Mouse (Mus musculus): ENCODE measurements at regions not wholly inside any gene's neighbourhood (a gene's known extent, or its start where the extent isn't known, plus 50 kb on each side); places are given as distances from the start of the nearest gene placed in this dataset.

DNA sequence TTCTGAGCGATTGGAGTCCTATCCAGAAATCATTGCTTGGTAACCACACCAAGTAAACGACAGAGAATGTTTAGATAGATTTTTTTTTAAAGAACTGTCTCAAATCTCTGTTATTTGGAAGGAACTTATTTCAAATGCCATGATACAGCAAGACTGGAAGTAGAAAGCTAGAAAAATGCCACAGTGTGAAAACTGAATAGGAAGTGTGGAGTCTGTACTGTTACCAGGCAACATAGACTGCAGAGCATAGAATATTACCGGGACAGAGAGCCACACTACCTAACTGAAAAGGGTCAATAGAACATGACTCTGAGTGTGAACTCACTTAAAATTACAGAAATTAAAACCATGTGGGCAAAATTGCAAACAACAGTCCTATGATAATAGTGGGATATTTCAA lies 52.4 kb upstream of the Adcy1 start:
- H3K36me3 ChIP-seq (ENCODE audit: control insufficient read depth, insufficient read depth), result no peaks in the 10 kb centered on the region
- H3K27ac ChIP-seq (ENCODE audit: low read depth, low read length), result no peak overlapping the region
- no peak overlapping the region for H3K4me2 ChIP-seq (replicated peaks; ENCODE audit: low read depth)
- H3K4me1 ChIP-seq (replicated peaks; ENCODE audit: control insufficient read depth, insufficient read depth, low read length), result no peaks in the 10 kb centered on the region
- H3K4me3 ChIP-seq (ENCODE audit: low read depth, low read length), result no peak overlapping the region
- no peaks in the 10 kb centered on the region for H3K9me3 ChIP-seq (ENCODE audit: control insufficient read depth)
- H3K9ac ChIP-seq (ENCODE audit: low read depth, low read length), result no peak overlapping the region
- no peaks in the 10 kb centered on the region for H3K27me3 ChIP-seq (replicated peaks; ENCODE audit: control insufficient read depth, insufficient read depth, low read length)
- TF ChIP-seq CTCF (IDR thresholded peaks at IDR 0.05; ENCODE audit: low read depth), result no peak
- ATAC-seq, result no peak
- WGBS, result 73% methylated on average over 3 of the region's 3 CpGs

GRCm38 (mm10) chr11:6999329-6999728 lies 64.0 kb upstream of the Adcy1 start:
- Histone ChIP-seq H3K36me3 (ENCODE audit: control insufficient read depth, insufficient read depth) (no peaks in the 10 kb centered on the region), H3K4me3 (ENCODE audit: low read depth, low read length) (no peak overlapping the region), H3K9ac (ENCODE audit: low read depth, low read length) (no peak overlapping the region), H3K4me1 (replicated peaks; ENCODE audit: control insufficient read depth, insufficient read depth, low read length) (no peaks in the 10 kb centered on the region), H3K9me3 (ENCODE audit: control insufficient read depth) (no peaks in the 10 kb centered on the region), H3K27me3 (replicated peaks; ENCODE audit: control insufficient read depth, insufficient read depth, low read length) (no peaks in the 10 kb centered on the region), H3K4me2 (replicated peaks; ENCODE audit: low read depth) (no peak overlapping the region), H3K27ac (ENCODE audit: low read depth, low read length) (no peak overlapping the region)
- no peak for ATAC-seq
- TF ChIP-seq CTCF (IDR thresholded peaks at IDR 0.05; ENCODE audit: low read depth), result no peak

DNA sequence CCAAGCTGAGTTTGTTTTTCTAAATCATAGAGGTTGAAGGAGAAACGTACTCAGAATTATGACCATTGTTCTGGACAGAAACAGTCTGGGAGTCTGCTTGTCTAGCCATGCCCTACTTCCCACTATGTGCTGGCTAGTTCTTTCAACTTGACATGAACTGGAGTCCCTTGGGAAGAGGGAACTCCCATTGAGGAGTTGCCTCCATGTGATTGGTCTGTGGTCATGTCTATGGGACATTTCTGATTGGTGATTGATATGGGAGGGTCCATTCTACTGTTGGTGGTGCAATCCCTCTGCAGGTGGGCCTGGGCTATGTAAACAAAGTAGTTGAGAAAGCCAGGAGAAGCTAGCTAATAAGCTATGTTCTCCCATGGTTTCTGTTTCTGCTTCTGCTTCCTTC lies 64.5 kb upstream of the Adcy1 start:
- Histone ChIP-seq H3K27me3 (replicated peaks; ENCODE audit: control insufficient read depth, insufficient read depth, low read length) (no peaks in the 10 kb centered on the region), H3K36me3 (ENCODE audit: control insufficient read depth, insufficient read depth) (no peaks in the 10 kb centered on the region), H3K9me3 (ENCODE audit: control insufficient read depth) (no peaks in the 10 kb centered on the region), H3K4me3 (ENCODE audit: low read depth, low read length) (no peak overlapping the region), H3K9ac (ENCODE audit: low read depth, low read length) (no peak overlapping the region), H3K27ac (ENCODE audit: low read depth, low read length) (no peak overlapping the region), H3K4me1 (replicated peaks; ENCODE audit: control insufficient read depth, insufficient read depth, low read length) (no peaks in the 10 kb centered on the region), H3K4me2 (replicated peaks; ENCODE audit: low read depth) (no peak overlapping the region)
- WGBS, result 53% methylated on average over 1 of the region's 1 CpGs
- ATAC-seq, result no peak
- TF ChIP-seq CTCF (IDR thresholded peaks at IDR 0.05; ENCODE audit: low read depth), result no peak

DNA sequence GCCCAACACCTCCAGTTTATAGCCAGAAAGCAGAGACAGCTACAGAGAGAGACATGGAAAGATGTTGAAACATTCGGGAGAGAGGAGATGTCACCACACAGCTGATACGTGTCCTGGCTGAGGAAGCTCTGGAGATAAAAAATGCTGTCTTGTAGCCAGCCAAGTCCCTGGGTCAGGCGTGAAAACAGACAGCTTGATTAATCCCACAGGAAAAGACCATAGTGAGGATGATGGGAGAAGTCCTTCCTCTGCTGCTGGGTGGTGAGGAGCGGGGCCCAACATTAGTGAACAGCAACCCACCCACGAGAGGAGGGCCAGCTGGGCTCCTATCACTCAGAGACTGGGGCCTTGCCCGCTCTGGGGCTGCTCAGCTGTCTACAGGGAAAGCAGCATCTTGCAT lies 65.8 kb upstream of the Adcy1 start:
- no peak for ATAC-seq
- H3K27me3 ChIP-seq (replicated peaks; ENCODE audit: control insufficient read depth, insufficient read depth, low read length), result no peaks in the 10 kb centered on the region
- H3K36me3 ChIP-seq (ENCODE audit: control insufficient read depth, insufficient read depth), result no peaks in the 10 kb centered on the region
- H3K4me2 ChIP-seq (replicated peaks; ENCODE audit: low read depth), result no peak overlapping the region
- 60% methylated on average over 6 of the region's 6 CpGs for WGBS
- H3K27ac ChIP-seq (ENCODE audit: low read depth, low read length), result no peak overlapping the region
- no peak overlapping the region for H3K9ac ChIP-seq (ENCODE audit: low read depth, low read length)
- H3K4me1 ChIP-seq (replicated peaks; ENCODE audit: control insufficient read depth, insufficient read depth, low read length), result no peaks in the 10 kb centered on the region
- TF ChIP-seq CTCF (IDR thresholded peaks at IDR 0.05; ENCODE audit: low read depth), result no peak
- no peaks in the 10 kb centered on the region for H3K9me3 ChIP-seq (ENCODE audit: control insufficient read depth)
- H3K4me3 ChIP-seq (ENCODE audit: low read depth, low read length), result no peak overlapping the region

GRCm38 (mm10) chr11:6993731-6994130 lies 69.6 kb upstream of the Adcy1 start:
- Histone ChIP-seq H3K4me1 (replicated peaks; ENCODE audit: control insufficient read depth, insufficient read depth, low read length) (no peaks in the 10 kb centered on the region), H3K4me3 (ENCODE audit: low read depth, low read length) (no peak overlapping the region), H3K27ac (ENCODE audit: low read depth, low read length) (no peak overlapping the region), H3K27me3 (replicated peaks; ENCODE audit: control insufficient read depth, insufficient read depth, low read length) (no peaks in the 10 kb centered on the region), H3K4me2 (replicated peaks; ENCODE audit: low read depth) (no peak overlapping the region), H3K36me3 (ENCODE audit: control insufficient read depth, insufficient read depth) (no peaks in the 10 kb centered on the region), H3K9me3 (ENCODE audit: control insufficient read depth) (no peaks in the 10 kb centered on the region), H3K9ac (ENCODE audit: low read depth, low read length) (no peak overlapping the region)
- WGBS, result 88% methylated on average over 2 of the region's 2 CpGs
- TF ChIP-seq CTCF (IDR thresholded peaks at IDR 0.05; ENCODE audit: low read depth), result no peak
- no peak for ATAC-seq

DNA sequence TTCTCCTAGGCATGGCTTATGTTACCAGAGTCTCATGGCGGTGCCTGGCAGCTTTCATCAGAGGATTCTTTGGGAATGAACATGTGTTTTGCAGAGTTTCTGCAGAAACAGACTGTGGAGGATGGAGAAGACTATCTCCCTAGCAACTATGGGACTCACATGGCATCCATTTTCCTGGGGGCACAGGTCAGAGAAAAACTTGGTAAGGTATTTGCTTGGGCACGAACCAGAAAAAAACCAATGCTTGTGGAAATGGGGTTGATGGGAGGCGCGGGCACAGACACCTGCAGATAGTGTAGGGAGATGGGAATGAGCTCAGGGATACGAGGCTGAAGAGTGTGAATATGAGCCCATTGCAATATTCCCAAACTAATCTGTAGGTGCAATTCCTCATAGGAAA lies 71.7 kb upstream of the Adcy1 start:
- no peak for ATAC-seq
- H3K27me3 ChIP-seq (replicated peaks; ENCODE audit: control insufficient read depth, insufficient read depth, low read length), result no peaks in the 10 kb centered on the region
- H3K36me3 ChIP-seq (ENCODE audit: control insufficient read depth, insufficient read depth), result no peaks in the 10 kb centered on the region
- H3K4me2 ChIP-seq (replicated peaks; ENCODE audit: low read depth), result no peak overlapping the region
- no peak overlapping the region for H3K4me3 ChIP-seq (ENCODE audit: low read depth, low read length)
- no peak overlapping the region for H3K9ac ChIP-seq (ENCODE audit: low read depth, low read length)
- no peaks in the 10 kb centered on the region for H3K9me3 ChIP-seq (ENCODE audit: control insufficient read depth)
- no peak for TF ChIP-seq CTCF (IDR thresholded peaks at IDR 0.05; ENCODE audit: low read depth)
- H3K4me1 ChIP-seq (replicated peaks; ENCODE audit: control insufficient read depth, insufficient read depth, low read length), result no peaks in the 10 kb centered on the region
- no peak overlapping the region for H3K27ac ChIP-seq (ENCODE audit: low read depth, low read length)
- 89% methylated on average over 5 of the region's 5 CpGs for WGBS

GRCm38 (mm10) chr11:6990711-6991110 lies 72.6 kb upstream of the Adcy1 start:
- TF ChIP-seq CTCF (IDR thresholded peaks at IDR 0.05; ENCODE audit: low read depth), result no peak
- no peak for ATAC-seq
- H3K9me3 ChIP-seq (ENCODE audit: control insufficient read depth), result no peaks in the 10 kb centered on the region
- no peaks in the 10 kb centered on the region for H3K27me3 ChIP-seq (replicated peaks; ENCODE audit: control insufficient read depth, insufficient read depth, low read length)
- 64% methylated on average over 3 of the region's 3 CpGs for WGBS
- no peak overlapping the region for H3K9ac ChIP-seq (ENCODE audit: low read depth, low read length)
- H3K4me2 ChIP-seq (replicated peaks; ENCODE audit: low read depth), result no peak overlapping the region
- no peaks in the 10 kb centered on the region for H3K36me3 ChIP-seq (ENCODE audit: control insufficient read depth, insufficient read depth)
- no peaks in the 10 kb centered on the region for H3K4me1 ChIP-seq (replicated peaks; ENCODE audit: control insufficient read depth, insufficient read depth, low read length)
- no peak overlapping the region for H3K27ac ChIP-seq (ENCODE audit: low read depth, low read length)
- H3K4me3 ChIP-seq (ENCODE audit: low read depth, low read length), result no peak overlapping the region

All from intestine, postnatal 0 days (tissue).